Mouse (Mus musculus): ENCODE measurements around the gene Vasn.

Gene Vasn

DNA sequence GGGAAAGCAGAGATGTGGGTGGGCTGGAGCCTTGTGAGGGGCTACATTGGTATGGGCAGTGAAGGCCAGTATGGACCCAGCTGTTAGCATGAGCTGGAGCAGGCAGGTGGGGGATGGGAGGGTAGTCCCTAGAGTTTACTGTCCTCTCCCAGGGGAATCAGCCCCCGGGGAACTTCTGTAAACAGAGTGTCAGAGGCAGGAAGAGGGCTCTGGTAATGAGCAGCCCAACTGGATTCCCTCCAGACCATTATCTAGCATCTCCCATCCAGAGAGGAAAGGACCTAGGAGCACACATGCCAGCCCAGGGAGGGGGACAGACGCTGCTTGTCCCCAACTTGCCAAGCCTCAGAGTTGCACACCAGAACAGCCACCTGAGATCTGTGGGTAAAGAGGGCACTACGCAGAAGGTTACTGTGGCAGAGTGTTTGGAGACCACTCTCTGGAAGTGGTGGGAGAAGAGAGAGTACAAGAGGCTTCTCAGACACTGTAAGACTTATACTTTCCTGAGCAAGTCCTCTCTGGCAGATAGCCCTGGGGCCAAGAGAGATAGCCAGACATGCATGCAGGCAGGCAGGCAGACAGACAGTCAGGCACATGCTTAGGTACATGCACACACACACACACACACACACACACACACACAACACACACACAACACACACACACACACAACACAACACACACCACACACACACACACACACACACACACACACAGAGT lies 1.5 kb downstream of the Vasn start:
- CTCF ChIA-PET: no interaction called here

DNA sequence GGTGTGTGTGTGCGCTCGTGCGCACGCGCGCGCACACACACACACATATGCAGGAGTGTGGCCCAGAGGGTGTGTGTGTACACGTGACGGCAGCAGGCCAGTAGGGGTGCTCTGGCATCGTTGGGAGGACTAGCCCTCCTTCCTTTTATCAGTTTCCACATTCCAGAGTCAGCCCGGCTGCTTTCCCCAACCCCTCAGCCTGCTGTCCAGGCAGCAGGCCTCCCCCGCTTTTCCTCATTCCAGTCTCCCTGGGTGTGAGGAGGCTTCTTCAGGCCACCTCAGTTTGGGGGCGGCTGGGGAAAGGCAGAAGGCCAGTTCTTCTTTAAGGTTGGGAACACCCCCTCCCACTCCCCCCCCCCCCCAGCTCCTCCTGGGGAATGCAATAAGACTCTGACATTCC lies 2.4 kb downstream of the Vasn start:
- CTCF ChIA-PET: interaction anchor here (0.6 to 0.7 kb wide), 2 partner anchors 56 to 368 kb away, joined by 7 to 19 read pairs; no protein-coding TSS in a partner anchor

DNA sequence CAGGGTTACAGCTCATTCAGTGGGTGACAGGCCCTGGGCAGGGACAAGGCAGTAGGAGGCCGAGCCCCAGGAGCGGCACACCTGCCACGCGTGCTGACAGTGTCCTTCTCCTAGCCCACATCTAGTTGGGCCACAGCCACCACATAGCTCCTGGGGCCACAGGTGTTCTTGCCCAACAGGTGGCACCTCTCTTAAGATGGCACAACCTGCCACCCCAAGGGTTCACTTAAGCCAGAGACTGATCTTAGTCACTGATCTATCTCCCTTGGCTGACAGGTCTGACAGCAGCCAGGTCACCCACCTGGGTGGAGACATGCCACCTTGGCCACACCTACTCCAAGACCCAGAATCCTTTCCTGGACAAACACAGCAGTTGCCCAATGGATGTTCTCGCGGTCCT lies 3.2 kb downstream of the Vasn start:
- CTCF ChIA-PET: interaction anchor here (0.7 kb wide), 1 partner anchor 368 kb away, joined by 19 read pairs; no protein-coding TSS in a partner anchor

DNA sequence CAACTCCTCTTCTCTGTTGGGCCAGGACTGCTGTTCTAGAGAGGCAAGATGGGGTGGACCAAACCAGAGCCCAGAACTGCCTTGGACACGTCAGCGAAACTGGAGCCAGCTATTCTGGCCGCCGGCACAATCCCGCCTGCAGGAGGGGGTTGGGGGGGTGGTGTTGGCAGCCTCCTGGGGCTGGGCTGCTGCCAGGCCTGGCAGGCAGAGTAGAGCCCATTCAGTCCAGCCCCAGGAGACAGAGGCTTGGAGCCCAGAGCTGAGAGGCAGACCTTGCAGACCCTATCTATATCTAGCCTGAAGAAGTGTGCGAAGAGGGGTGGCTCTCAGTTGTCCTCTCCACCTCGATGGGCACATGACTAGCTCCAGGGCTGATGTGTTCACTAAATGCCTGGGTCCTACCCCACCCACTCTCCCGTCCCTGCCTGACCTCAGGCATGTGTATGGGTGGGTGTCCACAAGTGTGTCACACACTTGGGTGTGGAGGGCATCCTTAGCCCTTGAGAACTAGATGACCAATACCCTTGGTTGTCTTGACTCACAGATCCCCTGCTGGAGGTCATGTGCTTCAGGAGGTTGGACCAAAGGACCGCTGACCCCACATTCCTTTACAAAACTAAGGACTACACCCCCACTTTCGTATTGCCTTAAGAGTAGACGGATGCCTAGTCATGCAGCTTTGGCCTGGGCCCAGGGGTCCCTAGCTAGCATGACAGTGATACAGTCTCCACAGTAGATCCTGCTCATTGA lies 4.1 kb downstream of the Vasn start:
- CTCF ChIA-PET: interaction anchor here (1.1 kb wide), 1 partner anchor 59 kb away, joined by 3 read pairs; no protein-coding TSS in a partner anchor

DNA sequence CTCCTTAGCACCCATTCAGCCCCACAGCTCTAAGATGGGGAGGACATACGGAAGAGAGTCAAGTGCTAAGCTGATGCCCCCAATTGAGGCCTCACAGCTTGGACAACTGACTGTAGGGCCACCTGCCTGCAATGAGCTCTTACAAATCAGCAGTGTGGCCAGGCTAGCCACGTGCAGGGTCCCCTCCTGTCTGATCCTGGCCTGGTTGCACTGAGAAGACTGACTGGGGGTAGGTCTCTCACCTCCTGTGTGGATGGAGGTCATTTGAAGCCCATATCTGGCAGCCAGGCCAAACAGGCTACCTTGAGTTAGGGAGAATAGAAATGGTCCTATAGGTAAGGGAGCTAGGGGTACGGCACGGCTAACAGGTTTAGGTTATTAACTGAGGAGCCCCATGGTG lies 6.1 kb downstream of the Vasn start:
- CTCF ChIA-PET: no interaction called here

DNA sequence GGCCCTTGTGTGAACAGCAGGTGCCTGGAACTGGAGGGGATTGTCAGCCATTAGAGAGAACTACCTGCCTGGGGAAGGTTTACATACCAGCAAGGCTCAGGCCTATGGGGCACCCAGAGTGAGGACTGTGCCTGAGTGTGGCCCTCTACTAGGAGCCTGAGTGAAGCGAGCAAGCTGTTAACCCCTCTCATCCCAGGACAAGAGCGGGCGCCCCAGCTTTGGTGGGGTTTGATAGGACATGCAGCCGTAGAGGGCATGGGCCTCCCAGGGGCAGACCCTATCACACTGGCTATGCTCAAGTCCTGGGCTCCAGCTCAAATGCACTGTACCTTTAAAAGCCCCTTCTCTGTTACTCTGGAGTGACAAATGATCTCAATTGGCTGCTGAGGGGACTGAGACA lies 7.1 kb downstream of the Vasn start:
- CTCF ChIA-PET: no interaction called here

DNA sequence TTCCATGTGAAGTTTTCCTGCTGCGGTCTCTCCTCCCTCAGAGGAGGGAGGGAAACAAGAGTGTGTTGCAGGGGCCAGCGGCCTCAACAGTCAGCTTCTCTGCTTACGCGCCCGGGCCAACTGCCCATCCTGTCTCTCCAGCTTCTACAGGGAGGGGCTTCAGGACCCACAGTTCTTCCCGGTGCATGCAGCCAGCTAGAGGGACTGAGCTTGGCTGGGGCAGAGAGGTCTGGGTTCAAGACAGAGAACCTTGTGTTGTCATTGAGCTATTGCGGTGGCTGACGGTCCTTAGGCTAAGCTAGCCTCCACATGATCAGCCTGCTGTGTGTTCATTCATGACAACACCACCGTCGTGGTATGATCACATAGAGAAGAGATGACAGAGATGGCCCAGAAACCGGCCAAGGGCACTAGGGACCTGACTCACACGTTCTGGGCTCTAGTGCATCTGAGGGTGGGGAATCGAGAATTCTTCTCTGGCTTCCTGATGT lies 8.0 kb downstream of the Vasn start:
- CTCF ChIA-PET: interaction anchor here (0.6 kb wide), 1 partner anchor 113 kb away, joined by 18 read pairs; no protein-coding TSS in a partner anchor

DNA sequence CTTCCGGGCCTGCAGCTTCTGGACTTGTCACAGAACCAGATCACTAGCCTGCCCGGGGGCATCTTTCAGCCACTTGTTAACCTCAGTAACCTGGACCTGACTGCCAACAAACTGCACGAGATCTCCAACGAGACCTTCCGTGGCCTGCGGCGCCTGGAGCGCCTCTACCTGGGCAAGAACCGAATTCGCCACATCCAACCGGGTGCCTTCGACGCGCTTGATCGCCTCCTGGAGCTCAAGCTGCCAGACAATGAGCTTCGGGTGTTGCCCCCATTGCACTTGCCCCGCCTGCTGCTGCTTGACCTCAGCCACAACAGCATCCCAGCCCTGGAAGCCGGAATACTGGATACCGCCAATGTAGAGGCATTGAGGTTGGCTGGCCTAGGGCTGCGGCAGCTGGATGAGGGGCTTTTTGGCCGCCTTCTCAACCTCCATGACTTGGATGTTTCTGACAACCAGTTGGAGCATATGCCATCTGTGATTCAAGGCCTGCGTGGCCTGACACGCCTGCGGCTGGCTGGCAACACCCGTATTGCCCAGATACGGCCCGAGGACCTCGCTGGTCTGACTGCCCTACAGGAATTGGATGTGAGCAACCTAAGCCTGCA lies 8.8 kb downstream of the Vasn start:
- CTCF ChIA-PET: interaction anchor here (0.5 kb wide), 1 partner anchor 32 kb away, joined by 4 read pairs; no protein-coding TSS in a partner anchor

DNA sequence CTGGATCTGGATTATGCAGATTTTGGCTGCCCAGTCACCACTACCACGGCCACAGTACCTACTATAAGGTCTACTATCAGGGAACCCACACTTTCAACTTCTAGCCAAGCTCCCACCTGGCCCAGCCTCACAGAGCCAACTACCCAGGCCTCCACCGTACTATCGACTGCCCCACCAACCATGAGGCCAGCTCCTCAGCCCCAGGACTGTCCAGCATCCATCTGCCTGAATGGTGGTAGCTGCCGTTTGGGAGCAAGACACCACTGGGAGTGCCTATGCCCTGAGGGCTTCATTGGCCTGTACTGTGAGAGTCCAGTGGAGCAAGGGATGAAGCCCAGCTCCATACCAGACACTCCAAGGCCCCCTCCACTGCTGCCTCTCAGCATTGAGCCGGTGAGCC lies 9.5 kb downstream of the Vasn start:
- CTCF ChIA-PET: interaction anchor here (0.5 kb wide), 1 partner anchor 31 kb away, joined by 4 read pairs; no protein-coding TSS in a partner anchor

DNA sequence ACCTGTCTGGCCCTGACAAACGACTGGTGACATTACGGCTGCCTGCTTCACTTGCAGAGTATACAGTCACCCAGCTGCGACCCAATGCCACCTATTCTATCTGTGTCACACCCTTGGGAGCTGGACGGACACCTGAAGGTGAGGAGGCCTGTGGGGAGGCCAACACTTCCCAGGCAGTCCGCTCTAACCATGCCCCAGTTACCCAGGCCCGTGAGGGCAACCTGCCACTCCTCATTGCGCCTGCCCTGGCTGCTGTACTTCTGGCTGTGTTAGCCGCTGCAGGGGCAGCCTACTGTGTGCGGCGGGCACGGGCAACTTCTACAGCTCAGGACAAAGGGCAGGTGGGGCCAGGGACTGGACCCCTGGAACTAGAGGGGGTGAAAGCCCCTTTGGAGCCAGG lies 10.0 kb downstream of the Vasn start:
- CTCF ChIA-PET: no interaction called here

DNA sequence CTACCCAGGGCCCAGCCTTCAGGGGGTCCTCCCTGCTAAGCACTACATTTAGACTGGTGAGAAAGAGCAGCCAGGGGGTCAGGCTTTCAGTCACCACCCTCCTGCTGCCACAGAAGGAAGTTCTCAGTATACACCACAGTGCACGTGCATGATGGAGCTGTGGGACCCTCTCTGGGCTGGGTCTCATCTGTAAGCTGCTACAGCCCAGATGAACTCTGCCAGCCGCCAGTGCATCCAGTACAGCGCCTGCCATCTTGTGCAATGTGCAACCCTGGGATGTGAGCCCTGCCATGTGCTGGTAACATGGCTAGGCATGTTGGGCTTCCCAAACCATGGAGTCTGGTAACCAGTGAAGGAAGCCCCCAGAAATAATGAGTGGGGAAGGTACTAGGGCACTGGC lies 10.4 kb downstream of the Vasn start:
- CTCF ChIA-PET: no interaction called here

DNA sequence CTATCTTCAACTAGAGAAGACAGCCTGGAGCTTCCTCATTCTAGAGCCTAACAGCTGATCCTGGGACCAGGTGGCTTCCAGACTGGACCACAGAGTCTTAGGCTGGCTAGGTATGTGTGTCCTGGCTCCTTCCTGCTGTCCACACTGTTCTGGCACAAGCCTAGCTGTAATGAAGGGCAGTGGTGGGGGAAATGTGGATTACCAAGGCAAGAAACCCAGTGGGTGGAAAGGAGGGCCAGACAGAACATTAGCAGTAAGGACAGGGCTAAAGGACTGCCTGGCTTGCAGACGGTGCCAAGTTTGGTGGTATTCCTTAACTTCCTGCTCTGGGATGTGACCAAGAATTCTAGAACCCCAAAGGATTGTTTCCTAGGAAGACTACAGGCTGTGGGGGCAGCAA lies 11.3 kb downstream of the Vasn start:
- CTCF ChIA-PET: no interaction called here

DNA sequence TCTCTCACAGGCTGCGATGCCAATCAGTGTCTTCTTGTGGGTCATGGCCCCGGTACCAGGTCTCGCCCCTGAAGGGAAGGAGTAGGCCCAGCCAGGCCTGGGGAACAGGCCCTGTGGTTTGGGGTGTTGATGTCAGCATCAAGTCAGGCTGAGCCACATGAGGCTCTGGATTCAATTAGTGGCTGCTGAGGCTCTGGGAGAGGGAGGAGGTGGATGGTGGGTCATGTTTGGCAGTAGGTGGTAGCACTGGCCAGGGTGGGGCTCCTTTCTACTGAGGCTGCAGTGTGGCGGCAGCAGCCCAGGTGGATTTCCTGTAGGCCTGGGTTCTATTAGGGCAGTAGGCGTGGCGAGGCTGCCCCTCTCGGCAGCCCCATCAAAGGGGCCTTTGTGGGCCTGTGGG lies 11.9 kb downstream of the Vasn start:
- CTCF ChIA-PET: no interaction called here

DNA sequence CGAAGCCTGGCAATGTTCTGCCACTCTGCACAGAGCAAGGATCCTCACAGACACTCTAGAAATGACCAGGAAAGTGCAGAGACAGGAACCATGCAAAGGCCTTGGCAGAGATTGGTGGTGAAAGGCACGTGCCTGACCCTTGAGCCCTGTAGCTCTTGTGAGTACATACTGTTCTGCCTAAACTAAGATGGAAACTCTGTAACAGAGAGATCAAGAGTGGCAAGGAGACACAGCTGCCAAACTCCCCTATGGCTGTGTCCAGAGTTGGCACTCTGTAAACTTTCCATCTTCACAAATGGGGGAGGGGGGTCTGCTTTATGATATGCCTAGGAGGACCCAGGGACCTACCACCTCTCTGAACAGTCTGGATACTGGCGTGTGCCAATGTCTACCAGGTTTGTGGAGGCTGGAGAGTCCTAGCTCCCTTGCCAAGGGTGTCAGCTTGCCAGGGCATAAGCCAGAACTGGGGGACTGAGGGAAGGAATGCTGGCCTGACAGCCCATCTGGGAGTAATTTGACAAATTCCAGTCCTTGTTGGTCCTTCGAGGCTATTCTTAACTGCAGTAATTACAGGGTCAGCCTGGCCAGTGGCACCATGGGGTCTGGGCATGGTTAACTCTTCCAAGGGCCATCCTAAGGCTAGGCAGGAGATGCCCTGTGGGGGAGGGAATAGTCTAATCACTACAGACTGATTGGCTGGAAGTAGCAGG lies 13.1 kb downstream of the Vasn start:
- CTCF ChIA-PET: no interaction called here

DNA sequence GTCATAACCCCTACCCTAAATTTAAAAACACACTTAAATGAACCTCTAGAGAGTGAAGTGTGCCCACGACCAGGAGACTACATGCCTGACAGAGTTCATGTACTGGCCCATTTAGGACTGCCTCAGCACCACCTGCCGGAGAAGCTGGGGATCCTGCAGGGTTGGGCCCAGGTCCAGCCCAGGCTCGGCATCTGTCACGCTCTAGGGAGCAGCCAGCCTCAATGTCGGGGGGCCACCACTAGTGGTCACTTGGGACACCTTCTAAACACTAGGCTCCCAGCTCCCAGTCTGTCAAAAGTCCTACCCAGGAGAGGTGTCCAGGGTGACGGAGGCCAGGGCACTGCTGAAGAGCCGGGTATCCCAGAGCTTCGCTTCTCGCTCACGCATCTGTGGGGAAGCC lies 15.0 kb downstream of the Vasn start:
- CTCF ChIA-PET: interaction anchor here (1.2 kb wide), 1 partner anchor 12 kb away, joined by 3 read pairs; no protein-coding TSS in a partner anchor

DNA sequence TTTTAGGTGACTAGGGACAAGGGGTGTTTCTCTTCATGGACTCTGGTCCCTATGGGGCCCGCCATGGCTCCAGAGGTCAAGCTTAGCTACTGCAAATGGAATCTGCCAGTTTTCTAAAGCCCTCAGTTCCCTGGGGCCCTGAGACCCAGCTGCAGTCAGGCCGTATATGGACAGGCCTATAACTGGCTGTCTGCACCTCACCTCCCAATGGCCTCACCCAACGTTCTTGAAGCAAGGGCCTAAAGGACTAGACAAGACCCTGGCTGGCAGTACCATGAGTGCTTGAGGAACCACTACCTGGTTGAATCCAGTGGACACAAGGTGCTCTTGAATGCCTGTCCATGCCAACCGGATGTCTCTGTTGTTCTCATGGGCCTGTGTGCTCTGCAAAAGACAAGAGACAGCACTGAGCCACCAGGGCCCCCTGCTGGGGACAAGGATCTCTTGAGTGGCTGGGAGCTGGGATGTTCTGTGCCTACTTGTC lies 15.6 kb downstream of the Vasn start:
- CTCF ChIA-PET: interaction anchor here (1.2 kb wide), 1 partner anchor 11 kb away, joined by 3 read pairs; no protein-coding TSS in a partner anchor

DNA sequence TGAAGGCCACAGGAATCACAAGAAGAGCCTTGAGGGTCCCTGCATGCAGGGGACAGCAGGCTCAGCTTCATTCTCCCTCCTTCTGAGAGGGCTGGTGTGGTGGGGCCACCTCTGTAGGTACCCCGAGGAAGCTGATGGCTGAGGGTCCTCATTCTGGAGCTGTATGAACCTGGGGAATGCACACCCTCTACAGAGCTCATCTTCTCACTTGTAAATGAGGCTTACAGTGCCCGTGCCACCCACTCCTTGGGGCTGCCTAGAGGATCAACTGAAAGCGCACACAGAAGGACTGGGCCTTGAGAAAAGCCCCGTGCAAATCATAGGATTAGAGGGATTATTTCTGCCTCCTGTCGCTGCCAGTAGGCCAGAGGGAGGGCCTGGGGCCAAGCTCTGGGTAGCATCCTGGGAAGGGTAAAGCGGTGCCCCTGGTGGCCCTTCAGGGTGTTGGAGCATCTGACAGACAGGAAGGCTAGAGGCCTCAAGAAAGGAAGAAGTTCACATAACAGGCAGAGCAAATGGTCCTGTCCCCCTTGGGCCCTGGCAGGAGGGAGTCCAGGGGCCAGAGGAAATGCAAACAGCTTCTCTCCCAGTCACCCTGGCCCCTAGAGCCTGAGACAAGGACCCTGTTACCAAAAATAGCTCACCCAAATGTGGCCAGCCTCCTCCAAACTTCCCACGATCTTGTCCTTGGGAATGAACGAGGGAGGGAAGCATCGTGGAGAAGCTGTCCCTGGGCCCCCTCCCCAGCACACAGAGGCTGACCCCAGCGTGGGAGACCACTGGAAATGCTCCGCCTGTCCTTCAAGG lies 16.2 kb downstream of the Vasn start:
- CTCF ChIA-PET: interaction anchor here (1.2 kb wide), 1 partner anchor 11 kb away, joined by 3 read pairs; no protein-coding TSS in a partner anchor

DNA sequence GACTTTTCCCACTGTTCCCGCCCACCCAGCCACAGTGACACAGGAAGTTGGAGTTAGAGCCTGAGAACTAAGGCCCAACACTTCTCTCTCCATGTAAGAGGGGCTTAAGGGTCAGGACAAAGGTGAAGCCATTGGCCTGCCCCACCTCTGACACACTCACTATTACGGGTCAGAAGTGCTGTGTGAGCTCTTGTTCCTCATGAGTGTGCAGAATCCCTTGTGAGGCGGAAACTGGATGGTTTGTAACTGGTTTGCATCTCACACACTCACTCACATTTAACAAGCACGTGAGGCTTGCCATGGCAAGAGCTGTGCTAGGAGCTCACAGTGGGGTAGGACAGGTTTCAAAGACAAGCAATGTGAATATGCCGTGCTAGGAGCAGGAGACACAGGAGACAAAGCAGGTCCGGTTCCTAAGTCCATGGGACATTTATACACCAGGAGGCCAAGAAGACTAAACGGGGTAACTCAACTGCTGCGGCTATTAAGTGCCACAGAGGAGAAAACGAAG lies 16.9 kb downstream of the Vasn start:
- CTCF ChIA-PET: no interaction called here

DNA sequence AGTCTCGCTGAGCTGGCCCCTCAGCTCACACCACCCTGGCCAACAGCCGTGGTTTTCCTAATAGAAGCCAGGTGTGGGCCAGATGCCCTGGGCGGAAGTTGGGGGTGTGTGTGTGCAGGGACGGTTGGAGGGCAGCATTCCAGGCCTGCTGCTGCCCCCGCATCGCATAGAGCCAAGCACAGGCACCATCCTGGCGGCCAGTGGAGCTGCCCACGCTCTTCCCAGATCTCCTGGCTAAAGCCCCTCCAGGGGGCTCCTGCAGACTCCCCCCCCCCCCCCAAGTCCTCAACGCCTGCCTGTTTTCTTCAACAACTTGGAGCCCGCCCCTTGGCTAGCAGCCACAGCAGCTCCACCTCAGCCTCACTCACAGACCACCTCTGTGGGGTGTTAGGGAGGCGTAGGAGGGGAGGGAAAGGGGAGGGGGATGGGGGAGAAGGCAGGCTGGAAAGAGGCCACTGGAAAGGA lies 19.1 kb downstream of the Vasn start:
- CTCF ChIA-PET: no interaction called here

DNA sequence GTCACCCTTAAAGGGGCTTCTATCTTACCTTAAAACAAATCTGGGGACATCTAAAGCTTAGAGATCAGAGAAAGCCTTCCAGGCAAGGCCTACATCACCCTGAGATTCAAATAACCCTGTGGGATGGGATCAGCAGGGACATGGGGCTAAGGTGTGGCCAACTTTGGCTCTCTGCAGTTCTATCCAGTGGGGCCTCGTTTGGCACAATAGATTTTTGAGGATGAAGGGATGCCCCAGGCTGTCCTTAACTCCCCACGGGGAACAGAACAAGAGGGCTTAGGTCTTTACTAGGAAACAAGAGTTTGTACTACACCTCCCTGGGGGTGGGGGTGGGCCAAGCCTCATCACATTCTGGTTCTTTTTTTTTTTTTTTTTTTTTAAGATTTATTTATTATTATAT lies 19.6 kb downstream of the Vasn start:
- CTCF ChIA-PET: no interaction called here

Data from spleen, embryonic (tissue).